ENCODE assay signal across 26 mouse cellular contexts in the genomic region with DNA sequence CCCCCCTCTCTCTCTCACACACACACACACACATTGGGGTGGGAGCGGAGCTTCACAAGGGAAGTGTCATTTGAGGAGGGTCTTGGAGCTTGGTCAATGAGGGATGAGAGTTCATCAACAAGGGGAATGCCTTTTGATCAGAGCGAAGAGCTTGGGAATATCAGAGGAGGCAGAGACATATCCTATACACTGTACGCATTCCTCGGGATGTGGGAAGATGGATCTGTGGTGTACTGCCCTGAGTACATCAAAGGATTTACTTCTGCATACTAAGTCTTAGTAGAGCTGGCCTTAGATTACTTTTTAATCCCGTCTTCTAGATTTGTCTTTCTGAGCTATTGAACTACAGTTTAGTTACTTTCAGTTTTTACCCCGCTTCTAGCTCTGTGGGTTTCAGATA.
"Had no signal": no experiment of that assay in that cellular context is flagged by ENCODE, and none has a peak within 500 bp of the region (broad histone marks: within the 10 kb centered on the region; RNA-seq: fewer than 3 reads in every experiment).

No protein-coding gene starts in this region.

- H3K27me3 ChIP-seq: heart, embryonic 12.5 days; hindbrain, embryonic 12.5 days; intestine, embryonic 15.5 days; limb, embryonic 12.5 days; liver, embryonic 13.5 days; liver, embryonic 15.5 days had no signal

- H3K9ac ChIP-seq: heart, embryonic 12.5 days; hindbrain, embryonic 12.5 days; hindbrain, embryonic 14.5 days; intestine, embryonic 15.5 days; limb, embryonic 12.5 days; liver, embryonic 13.5 days; liver, embryonic 15.5 days; liver, postnatal 0 days had no signal

- H3K4me2 ChIP-seq: heart, embryonic 12.5 days; hindbrain, embryonic 12.5 days; hindbrain, embryonic 14.5 days; intestine, embryonic 15.5 days; limb, embryonic 12.5 days; liver, embryonic 11.5 days; liver, embryonic 13.5 days; liver, embryonic 15.5 days had no signal

- DNase-seq: gastrocnemius, postnatal 25 days; heart, adult 2 months; heart, postnatal 10 days; heart, postnatal 4 days; kidney, adult 18-20 months; kidney, adult 9 months; kidney, postnatal 10 days; kidney, postnatal 36 days; liver; liver, embryonic 13.5 days; liver, postnatal 0 days had no signal

- ATAC-seq: hindbrain, embryonic 16.5 days; inflammation-experienced regulatory T-cells, adult 6 months; intestine, embryonic 15.5 days; intestine, postnatal 0 days; liver, postnatal 0 days had no signal

- H3K27ac ChIP-seq: heart, adult 2 months; heart, embryonic 10.5 days; hindbrain, embryonic 10.5 days; hindbrain, embryonic 12.5 days; hindbrain, embryonic 14.5 days; intestine, embryonic 15.5 days; layer of hippocampus, adult 2 months; left cerebral cortex, adult 2 months; limb, embryonic 10.5 days; limb, embryonic 12.5 days; liver, embryonic 13.5 days; liver, embryonic 15.5 days had no signal

- H3K36me3 ChIP-seq: heart, embryonic 10.5 days; heart, embryonic 12.5 days; hindbrain, embryonic 10.5 days; hindbrain, embryonic 12.5 days; intestine, embryonic 15.5 days; limb, embryonic 12.5 days; liver, embryonic 13.5 days; liver, embryonic 15.5 days had no signal

- H3K9me3 ChIP-seq: heart, embryonic 10.5 days; heart, embryonic 12.5 days; hindbrain, embryonic 10.5 days; hindbrain, embryonic 12.5 days; intestine, embryonic 15.5 days; limb, embryonic 10.5 days; limb, embryonic 12.5 days; liver, embryonic 13.5 days; liver, embryonic 15.5 days had no signal

- H3K4me3 ChIP-seq: heart, adult 2 months; heart, embryonic 10.5 days; heart, embryonic 12.5 days; hindbrain, embryonic 10.5 days; hindbrain, embryonic 12.5 days; intestine, embryonic 15.5 days; layer of hippocampus, adult 2 months; left cerebral cortex, adult 2 months; limb, embryonic 10.5 days; limb, embryonic 12.5 days; liver, embryonic 13.5 days; liver, embryonic 15.5 days had no signal
